Mouse (Mus musculus) spleen, adult 2 months (tissue): Measurements from ENCODE around the gene Yif1a.

Source experiments
- CTCF ChIP-seq: fragments of 200-500 bp; IDR thresholded peaks from 2 replicates; pipeline ENCODE4 v1.5.1; 2011; ENCODE audit warnings: mild to moderate bottlenecking, inconsistent platforms; ENCODE audit not compliant: insufficient read depth, insufficient read length, insufficient replicate concordance; ENCODE audit errors: extremely low read depth
- POLR2A ChIP-seq: fragments of 200-500 bp; IDR thresholded peaks from 2 replicates; pipeline ENCODE4 v1.6.1; 2011; ENCODE audit warnings: low read depth, low read length, inconsistent platforms

GRCm38 (mm10) chr19:5118384-5118698, 30.0 kb downstream of the Yif1a start, which contains the start of gene Klc2:
- TF ChIP-seq CTCF = no peak
- TF ChIP-seq POLR2A = no peak
